Mouse (Mus musculus): Measurements from ENCODE around the gene H1foo.

H1foo gene

DNA sequence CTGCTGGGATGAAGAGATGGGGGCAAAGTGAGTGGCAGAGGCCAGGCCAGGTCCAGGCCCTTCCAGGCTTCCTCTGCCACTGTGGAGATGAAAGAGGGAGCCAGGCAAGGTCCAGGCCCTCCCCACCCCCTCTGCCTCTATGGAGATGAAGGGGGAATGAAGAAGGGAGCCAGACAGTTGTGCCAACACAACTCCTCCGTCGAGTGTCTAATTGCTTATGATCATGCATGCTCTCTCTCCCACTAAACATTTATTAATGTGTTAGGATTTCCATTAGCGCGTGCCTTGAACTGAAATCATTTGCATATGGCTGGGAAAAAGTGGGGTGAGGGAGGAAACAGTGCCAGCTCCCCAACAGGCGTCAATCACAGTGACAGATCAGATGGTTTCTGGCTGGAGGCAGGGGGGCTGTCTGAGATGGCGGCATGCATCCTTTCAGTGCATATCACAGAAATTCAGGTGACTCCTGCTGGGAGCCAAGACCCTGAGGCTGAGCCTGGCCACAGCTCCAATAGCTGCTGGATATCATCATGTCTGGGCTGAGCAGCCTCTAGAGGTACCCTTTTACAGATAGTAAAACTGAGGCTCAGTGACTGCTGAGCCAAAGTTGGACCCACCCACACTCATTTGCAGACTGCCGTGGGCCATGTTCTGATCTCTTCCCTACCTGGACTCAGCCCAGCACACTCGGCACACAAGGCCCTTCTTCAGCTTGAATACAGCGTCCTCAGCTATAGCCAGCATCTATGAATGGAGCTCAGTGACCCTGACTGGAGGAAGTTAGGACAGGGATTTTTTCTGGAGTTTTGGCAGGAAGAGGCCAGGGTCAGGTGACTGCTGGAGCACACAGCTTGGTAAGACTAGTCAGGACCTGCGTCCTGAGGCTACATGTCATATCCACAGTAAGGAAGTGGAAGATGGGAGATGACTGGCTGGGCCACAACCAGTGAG, 17.2 kb upstream of the H1foo start:
- DNase-seq, result no peak

DNA sequence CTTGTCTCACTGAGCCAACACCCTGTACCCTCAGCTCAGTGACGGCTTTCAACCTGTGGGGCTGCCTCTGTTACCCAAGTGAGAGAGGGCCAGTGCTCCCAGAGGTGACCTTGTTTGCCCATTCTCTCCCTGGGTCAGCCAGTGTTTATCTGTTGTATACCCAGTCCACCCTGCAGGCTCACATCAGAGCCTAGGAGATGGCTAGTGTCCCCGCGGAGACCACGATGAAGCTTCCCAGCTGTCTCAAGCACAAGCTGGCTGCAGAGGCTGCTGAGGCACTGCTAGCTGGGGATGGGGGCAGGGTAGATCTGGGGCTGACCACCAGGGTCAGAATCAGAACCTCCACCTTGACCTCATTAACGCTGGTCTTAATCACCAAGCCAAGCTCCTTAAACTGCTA, 14.7 kb upstream of the H1foo start:
- DNase-seq, result peak; percentile 18

- DNase-seq, result peak; percentile 44
Observed at GRCm38 (mm10) chr6:115931639-115932038, 13.1 kb upstream of the H1foo start, which contains the start of gene Rho. Gene Rho (plus strand): TSS chr6:115931748.

GRCm38 (mm10) chr6:115932391-115932790, 12.3 kb upstream of the H1foo start:
- no peak for DNase-seq

GRCm38 (mm10) chr6:115935544-115935943, 9.2 kb upstream of the H1foo start:
- DNase-seq, result no peak

GRCm38 (mm10) chr6:115938011-115938410, 6.7 kb upstream of the H1foo start:
- DNase-seq, result no peak

GRCm38 (mm10) chr6:115938798-115939197, 5.9 kb upstream of the H1foo start:
- no peak for DNase-seq

GRCm38 (mm10) chr6:115940603-115941002, 4.1 kb upstream of the H1foo start:
- DNase-seq, result no peak

- DNase-seq, result peak; percentile 56
Observed at GRCm38 (mm10) chr6:115941128-115941527, 3.6 kb upstream of the H1foo start.

DNA sequence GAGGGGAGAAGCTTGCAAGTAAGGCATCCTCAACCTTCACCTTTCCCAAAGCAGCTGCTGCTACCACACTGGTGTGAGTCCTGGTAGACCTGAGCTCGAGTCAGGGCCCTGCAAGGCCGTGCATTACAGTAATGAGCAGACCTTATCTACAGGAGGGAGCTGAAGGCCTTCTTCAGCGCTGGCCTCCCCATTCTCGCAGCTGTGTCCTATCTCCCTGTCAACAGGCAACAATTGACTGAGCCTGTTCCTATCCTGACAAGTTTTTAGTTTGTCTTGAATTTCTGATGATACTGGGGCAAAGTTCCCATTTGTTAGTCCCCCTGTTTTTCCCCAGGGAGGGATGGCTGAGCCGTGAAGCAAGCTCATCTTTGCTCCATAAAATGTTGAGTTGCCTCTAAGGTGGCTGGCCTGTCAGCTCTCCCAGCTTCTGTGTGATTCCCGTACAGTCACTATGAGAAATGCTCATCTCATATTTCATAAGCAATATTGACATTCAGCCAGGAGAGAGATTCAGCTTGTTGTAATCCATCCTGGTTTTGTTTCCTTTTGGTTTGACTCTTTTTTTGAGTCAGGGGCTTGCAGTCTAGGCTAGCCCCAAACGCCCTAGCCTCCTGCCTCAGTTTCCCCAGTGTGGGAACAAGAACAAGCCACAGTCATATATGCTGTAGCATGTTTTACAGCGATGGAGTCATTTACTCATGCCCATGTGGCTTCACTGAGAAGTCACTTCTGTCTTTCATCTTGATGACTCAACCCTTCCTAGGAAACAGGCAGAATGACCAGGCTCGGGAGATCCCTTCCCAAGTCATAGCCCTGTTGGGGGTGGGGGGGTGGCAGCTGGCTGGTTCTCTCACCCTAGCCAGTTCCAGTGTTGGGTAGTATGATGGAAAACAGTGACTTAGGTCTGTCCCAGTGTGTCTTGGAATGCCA, 975 bp upstream of the H1foo start:
- DNase-seq, result no peak

DNA sequence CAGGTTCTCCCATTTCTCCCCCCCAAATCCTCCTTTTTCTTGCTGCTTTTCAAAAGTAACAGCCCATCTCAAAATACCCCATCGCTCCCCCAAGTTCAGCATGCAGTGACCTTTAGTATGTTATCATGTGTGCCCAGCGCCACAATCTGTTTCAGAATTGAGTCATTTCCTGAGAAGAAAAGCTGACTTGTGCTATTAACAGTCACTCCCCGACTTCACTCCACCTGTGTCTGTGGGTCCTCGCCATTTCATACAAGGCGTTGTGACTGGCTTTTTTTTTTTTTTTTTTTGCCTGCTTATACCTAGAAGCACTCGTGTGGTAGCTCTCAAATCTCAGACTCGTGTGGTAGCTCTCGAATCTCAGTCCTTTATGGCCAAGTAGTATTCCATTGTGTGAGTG, 895 bp downstream of the H1foo start:
- no peak for DNase-seq

DNA sequence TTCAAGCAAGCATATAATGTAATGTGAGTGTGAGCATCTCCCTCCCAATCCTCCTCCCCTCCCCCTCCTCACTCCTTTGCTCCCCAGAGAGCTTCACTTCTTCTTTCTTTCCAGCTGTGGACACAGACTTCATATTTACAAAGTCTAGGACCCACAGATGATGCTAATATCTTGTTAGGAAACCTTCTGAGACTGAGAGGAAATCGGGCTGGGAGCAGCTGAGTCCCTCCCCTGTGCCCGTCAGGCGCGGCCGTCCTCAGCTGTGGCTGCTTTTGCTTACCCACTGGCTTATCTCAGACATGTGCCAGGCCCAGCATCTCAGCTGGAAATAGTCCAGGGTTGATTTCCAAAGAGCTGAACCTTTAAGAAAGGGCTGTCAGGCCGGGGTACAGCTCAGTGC, 1.7 kb downstream of the H1foo start:
- no peak for DNase-seq

DNA sequence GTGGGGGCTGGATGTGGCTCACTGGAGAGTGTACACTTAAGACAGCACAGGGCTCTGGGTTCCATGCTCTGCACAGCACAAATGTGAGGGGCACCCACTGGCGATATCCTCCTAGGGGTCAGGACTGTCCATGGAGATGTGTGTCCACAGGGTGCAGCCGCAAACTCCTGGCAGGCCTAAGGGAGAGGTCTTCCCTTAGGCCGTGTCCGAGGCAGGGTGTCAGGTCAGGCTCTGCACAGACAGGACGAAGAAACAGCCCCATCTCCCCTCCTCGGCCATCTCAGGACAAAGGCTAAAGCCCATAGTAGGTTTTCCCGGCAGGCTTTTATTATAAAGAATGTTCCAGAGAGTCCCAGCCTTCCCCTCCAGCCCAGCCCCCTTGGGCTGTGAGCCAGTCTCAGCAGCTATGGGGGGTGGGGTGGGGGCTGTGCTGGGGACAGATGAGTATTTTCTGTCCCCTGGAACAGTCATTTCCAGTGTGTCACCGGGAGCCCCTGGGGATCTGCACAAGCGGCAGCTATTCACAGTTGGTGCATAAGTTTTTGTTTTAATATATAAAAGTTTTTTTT, 9.9 kb downstream of the H1foo start:
- DNase-seq, result no peak

- DNase-seq, result no peak
Observed at GRCm38 (mm10) chr6:115955169-115955568, 10.4 kb downstream of the H1foo start.

DNA sequence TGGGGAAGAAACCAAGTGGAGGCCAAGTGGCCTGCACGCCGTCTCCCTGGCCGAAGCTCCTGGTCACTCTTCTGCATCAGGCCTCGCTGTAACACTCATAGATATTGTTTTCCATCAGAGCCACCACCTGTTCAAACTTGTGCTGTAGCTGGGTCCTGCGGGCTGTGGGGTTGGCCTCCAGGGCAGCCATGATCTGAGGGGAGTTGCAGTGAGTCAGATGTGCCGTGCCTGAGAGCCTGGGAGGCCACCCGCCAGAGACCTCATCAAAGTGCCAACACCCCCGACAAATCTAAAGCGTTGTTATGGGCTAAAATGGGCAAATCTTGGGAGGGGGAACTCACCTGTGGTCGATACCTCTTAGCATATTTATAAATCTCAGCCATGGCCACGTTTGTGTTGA, 10.9 kb downstream of the H1foo start:
- DNase-seq, result no peak

DNA sequence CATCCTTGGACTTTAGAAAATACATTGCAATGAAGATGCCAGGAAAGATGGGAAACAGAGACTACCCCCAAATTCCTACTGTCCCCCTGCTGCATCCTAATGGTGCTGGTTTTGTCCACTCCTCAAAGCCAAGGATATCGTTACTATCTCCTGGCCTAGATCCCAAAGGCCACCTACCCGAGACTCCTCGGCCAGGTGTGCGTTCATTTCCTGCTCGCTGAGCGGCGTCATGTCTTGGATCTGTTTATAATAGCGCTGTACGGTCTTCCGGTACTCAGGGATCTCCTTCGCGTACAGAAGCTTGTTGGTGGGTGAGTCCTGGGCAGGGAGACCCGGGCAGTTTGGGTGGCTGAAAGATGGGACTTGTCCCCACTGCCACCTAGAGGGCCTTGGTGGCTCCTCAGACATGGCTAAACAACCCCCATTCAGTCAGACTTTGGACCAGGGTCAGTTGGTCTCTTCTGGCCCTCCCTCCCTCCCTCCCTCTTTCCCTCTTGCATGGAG, 11.7 kb downstream of the H1foo start:
- DNase-seq, result no peak

DNA sequence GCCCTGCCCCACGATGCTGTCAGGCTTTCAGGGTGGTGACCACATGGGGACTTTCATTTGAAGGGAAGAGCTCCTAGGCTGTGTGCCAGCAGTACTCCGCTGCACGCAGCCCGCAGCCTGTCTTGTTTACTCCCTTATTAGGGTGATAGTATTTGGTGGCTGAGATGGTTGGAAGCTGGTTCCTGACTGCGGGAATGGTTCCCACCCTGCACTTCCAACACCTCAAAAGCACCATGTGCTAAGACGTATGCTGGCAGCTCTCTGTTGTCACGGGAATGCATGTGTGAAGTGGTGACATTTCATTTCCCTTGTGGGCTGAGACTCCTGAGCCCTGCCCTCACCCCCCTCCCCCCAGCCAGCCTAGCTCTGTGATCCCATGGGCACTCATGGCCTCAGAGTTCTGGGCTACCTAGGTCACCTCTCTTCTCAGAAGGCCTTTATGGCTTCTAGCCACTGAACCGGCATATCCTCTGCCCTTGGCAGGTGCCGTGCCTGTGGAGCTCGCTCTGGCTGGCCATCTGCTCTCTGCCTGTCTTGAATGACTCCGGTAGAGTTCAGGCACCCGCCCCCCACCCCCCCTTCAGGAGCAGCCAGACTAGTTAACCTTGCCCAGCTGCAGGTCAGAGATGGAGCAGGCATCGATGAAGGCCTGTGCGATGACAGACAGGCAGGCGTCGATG, 12.3 kb downstream of the H1foo start:
- peak; percentile 76 for DNase-seq

GRCm38 (mm10) chr6:115957681-115958080, 12.9 kb downstream of the H1foo start:
- no peak for DNase-seq

DNA sequence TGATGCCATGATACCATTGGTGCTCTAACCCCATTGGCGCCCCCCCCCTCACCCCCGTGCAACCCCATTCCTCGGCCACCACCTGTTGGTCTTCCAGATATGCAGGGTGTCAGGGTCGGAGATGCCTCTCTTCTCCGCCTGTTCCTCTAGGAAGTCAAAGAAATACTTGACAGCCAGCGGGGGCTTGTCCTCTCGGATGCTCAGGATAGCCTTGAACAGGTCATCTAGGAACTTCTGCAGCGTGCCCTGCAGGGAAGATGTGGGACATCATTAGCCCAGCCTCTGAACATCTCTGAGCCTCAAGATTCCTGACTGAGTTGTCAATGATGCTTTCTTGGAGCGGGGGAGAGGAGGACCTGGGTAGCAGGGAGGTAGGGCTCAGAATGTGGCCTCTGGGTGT, 13.7 kb downstream of the H1foo start:
- no peak for DNase-seq

DNA sequence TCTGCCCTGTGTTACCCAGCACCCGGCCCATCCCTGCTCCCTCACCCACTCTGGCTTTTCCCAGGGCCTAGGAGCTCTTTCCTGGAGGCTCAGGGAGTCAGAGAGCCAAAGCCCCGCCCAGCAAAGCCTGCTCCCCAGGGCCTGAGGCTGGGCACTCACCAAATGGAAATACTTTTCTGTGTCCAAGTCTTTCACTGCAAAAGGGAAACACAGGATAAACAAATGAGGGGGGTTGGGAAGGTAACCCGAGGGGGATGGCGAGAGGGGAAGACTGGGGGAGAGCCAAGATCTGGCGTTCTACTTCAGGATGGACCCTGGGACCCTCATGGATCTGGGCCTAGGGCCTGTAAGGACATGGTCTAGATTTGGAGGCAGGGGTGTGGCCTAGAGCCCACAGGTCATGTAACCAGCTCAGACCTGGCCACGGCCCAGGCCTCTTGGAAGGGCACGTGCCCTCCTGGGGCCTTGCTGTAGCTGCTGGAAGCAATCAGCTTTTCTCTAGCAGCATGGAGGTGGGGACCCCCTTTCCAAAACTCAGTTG, 14.5 kb downstream of the H1foo start:
- DNase-seq, result no peak

GRCm38 (mm10) chr6:115960322-115960721, 15.6 kb downstream of the H1foo start:
- no peak for DNase-seq

- DNase-seq, result no peak
Observed at GRCm38 (mm10) chr6:115961743-115962142, 17.0 kb downstream of the H1foo start.

Measured in retina, postnatal 1 day (tissue).